ENCODE assay signal across 12 mouse cellular contexts in genomic region chr8:90961603-90962002, GRCm38 (mm10).
DNase-seq lines count a peak whose midpoint lies in the region; ATAC-seq and TF ChIP-seq lines count a peak whose summit lies in the region.
"Had no signal": no experiment of that assay in that cellular context is flagged by ENCODE, and none has a peak within 500 bp of the region (broad histone marks: within the 10 kb centered on the region; RNA-seq: fewer than 3 reads in every experiment).

No protein-coding gene starts in this region.

- no peak overlapping the region for H3K9ac ChIP-seq in hindbrain, embryonic 13.5 days
- no peak overlapping the region for H3K9ac ChIP-seq in hindbrain, embryonic 12.5 days
- H3K9ac ChIP-seq: kidney, embryonic 15.5 days; lung, embryonic 15.5 days had no signal

- no peaks in the 10 kb centered on the region for H3K9me3 ChIP-seq in hindbrain, embryonic 13.5 days
- H3K9me3 ChIP-seq in hindbrain, embryonic 12.5 days (replicated peaks), result no peaks in the 10 kb centered on the region
- H3K9me3 ChIP-seq: kidney, embryonic 15.5 days; lung, embryonic 15.5 days had no signal

- WGBS in hindbrain, embryonic 13.5 days, result 78% methylated on average over 4 of the region's 4 CpGs
- WGBS in hindbrain, embryonic 12.5 days, result 79% methylated on average over 4 of the region's 4 CpGs

- no peaks in the 10 kb centered on the region for H3K27me3 ChIP-seq in hindbrain, embryonic 13.5 days
- H3K27me3 ChIP-seq in hindbrain, embryonic 12.5 days, result no peaks in the 10 kb centered on the region
- H3K27me3 ChIP-seq in testis, adult 2 months (ENCODE audit: control insufficient read depth, insufficient read depth, low read length), result no peaks in the 10 kb centered on the region
- H3K27me3 ChIP-seq: kidney, embryonic 15.5 days; lung, embryonic 15.5 days had no signal

- ATAC-seq in hindbrain, embryonic 13.5 days (ENCODE audit: low FRiP score), result no peak
- ATAC-seq in hindbrain, embryonic 12.5 days (ENCODE audit: low FRiP score), result no peak
- peak; percentile 72 for ATAC-seq in inflammation-experienced regulatory T-cells, adult 6 months

- peaks cover 4% of the 10 kb centered on the region; the same call in 1 of the 2 replicates for H3K36me3 ChIP-seq in hindbrain, embryonic 13.5 days
- no peaks in the 10 kb centered on the region for H3K36me3 ChIP-seq in hindbrain, embryonic 12.5 days
- no peaks in the 10 kb centered on the region for H3K36me3 ChIP-seq in testis, adult 2 months (ENCODE audit: control insufficient read depth, insufficient read depth, low read length)

- H3K4me1 ChIP-seq in hindbrain, embryonic 13.5 days (replicated peaks), result peaks cover 45% of the 10 kb centered on the region
- H3K4me1 ChIP-seq in hindbrain, embryonic 12.5 days, result peaks cover 28% of the 10 kb centered on the region
- no peaks in the 10 kb centered on the region; the same call in 1 of the 2 replicates for H3K4me1 ChIP-seq in testis, adult 2 months (ENCODE audit: control insufficient read depth, insufficient read depth, low read length)

- no peak overlapping the region for H3K27ac ChIP-seq in hindbrain, embryonic 13.5 days
- no peak overlapping the region for H3K27ac ChIP-seq in hindbrain, embryonic 12.5 days
- no peak overlapping the region for H3K27ac ChIP-seq in testis, adult 2 months (ENCODE audit: control insufficient read depth, insufficient read depth, low read depth, low read length)
- H3K27ac ChIP-seq: kidney, embryonic 15.5 days; lung, embryonic 15.5 days had no signal

- peak overlapping the region; percentile 17; the same call in 1 of the 2 replicates for H3K4me2 ChIP-seq in hindbrain, embryonic 13.5 days
- H3K4me2 ChIP-seq in hindbrain, embryonic 12.5 days (replicated peaks), result no peak overlapping the region
- H3K4me2 ChIP-seq: kidney, embryonic 15.5 days; lung, embryonic 15.5 days had no signal

- TF ChIP-seq CTCF in testis, adult 2 months (IDR thresholded peaks at IDR 0.05; ENCODE audit: control insufficient read depth, insufficient read depth, insufficient replicate concordance, low read depth, low read length), result no peak

- no peak for DNase-seq in testis, postnatal 10 days (ENCODE audit: low spot score)
- peak; percentile 50 for DNase-seq in thymus, postnatal 4 days
- no peak for DNase-seq in spleen, adult 12 weeks (ENCODE audit: low spot score)
- no peak for DNase-seq in left cerebral cortex, adult 11 months (ENCODE audit: low spot score)
- DNase-seq: adrenal gland, postnatal 10 days; cerebellum, postnatal 10 days had no signal

- no peak overlapping the region for H3K4me3 ChIP-seq in hindbrain, embryonic 13.5 days
- H3K4me3 ChIP-seq in hindbrain, embryonic 12.5 days, result no peak overlapping the region
- H3K4me3 ChIP-seq in testis, adult 2 months (ENCODE audit: control insufficient read depth, low read depth, low read length), result peak overlapping the region; percentile 53; the same call in 1 of the 2 replicates
- H3K4me3 ChIP-seq: kidney, embryonic 15.5 days; lung, embryonic 15.5 days had no signal

- no peak for TF ChIP-seq POLR2A in testis, adult 2 months (IDR thresholded peaks at IDR 0.05; ENCODE audit: control insufficient read depth, low read depth, low read length)
